Mouse (Mus musculus) gastrocnemius, adult 18-20 months (tissue): ENCODE data around the gene Itsn1. TPM values are rescaled to one million over a fixed set of nuclear protein-coding genes. Genes with fewer than 3 reads are reported as not detected.

Experiments used
- DNase-seq: peaks from one replicate; pipeline ENCODE4 v3.0.0; 2021; ENCODE audit warnings: low spot score
- total RNA-seq, 2 experiments: library from RNA; stranded (reverse); gene quantifications; 2 replicates each; pipeline ENCODE4 v1.2.3; 2021

Itsn1 gene
- total RNA-seq, 2 experiments from 2014 or later, result 62.8 to 63.5 TPM

GRCm38 (mm10) chr16:91903801-91904506, 174.9 kb downstream of the Itsn1 start:
- no peak for DNase-seq

- DNase-seq, result no peak
Observed at GRCm38 (mm10) chr16:91905127-91905860, 176.2 kb downstream of the Itsn1 start.

GRCm38 (mm10) chr16:91905987-91906386, 176.9 kb downstream of the Itsn1 start:
- DNase-seq, result no peak

- DNase-seq, result no peak
Observed at GRCm38 (mm10) chr16:91906672-91907071, 177.6 kb downstream of the Itsn1 start.

- no peak for DNase-seq
Observed at GRCm38 (mm10) chr16:91907158-91907557, 178.1 kb downstream of the Itsn1 start.

- DNase-seq, result no peak
Observed at GRCm38 (mm10) chr16:91909569-91910335, 180.7 kb downstream of the Itsn1 start.

- DNase-seq, result peak; percentile 86
Observed at GRCm38 (mm10) chr16:91917631-91918096, 188.6 kb downstream of the Itsn1 start.

- no peak for DNase-seq
Observed at GRCm38 (mm10) chr16:91918461-91918860, 189.4 kb downstream of the Itsn1 start.

- no peak for DNase-seq
Observed at GRCm38 (mm10) chr16:91919056-91919455, 190.0 kb downstream of the Itsn1 start.

- no peak for DNase-seq
Observed at GRCm38 (mm10) chr16:91921340-91921739, 192.3 kb downstream of the Itsn1 start.

- DNase-seq, result no peak
Observed at GRCm38 (mm10) chr16:91922939-91923338, 193.9 kb downstream of the Itsn1 start.

- no peak for DNase-seq
Observed at GRCm38 (mm10) chr16:91924426-91924825, 195.3 kb downstream of the Itsn1 start.

GRCm38 (mm10) chr16:91927911-91928630, 199.0 kb downstream of the Itsn1 start:
- DNase-seq, result no peak

- DNase-seq, result peak; percentile 92
Observed at GRCm38 (mm10) chr16:91931078-91932013, 202.3 kb downstream of the Itsn1 start.

- DNase-seq, result no peak
Observed at GRCm38 (mm10) chr16:91932082-91932690, 203.1 kb downstream of the Itsn1 start.

- DNase-seq, result no peak
Observed at GRCm38 (mm10) chr16:91932843-91933518, 203.9 kb downstream of the Itsn1 start.

GRCm38 (mm10) chr16:91935108-91935507, 206.0 kb downstream of the Itsn1 start:
- peak; percentile 45 for DNase-seq

- DNase-seq, result no peak
Observed at GRCm38 (mm10) chr16:91935726-91936125, 206.6 kb downstream of the Itsn1 start.
